Mouse (Mus musculus): ENCODE measurements around the gene Vps8.

Vps8 gene

GRCm38 (mm10) chr16:21404631-21405030 is 18.3 kb upstream of the Vps8 start:
- DNase-seq (ENCODE audit: low read depth, low spot score): no peak

GRCm38 (mm10) chr16:21405224-21405969 is 17.5 kb upstream of the Vps8 start:
- no peak for DNase-seq (ENCODE audit: low read depth, low spot score)

GRCm38 (mm10) chr16:21406136-21406535 is 16.8 kb upstream of the Vps8 start:
- DNase-seq (ENCODE audit: low read depth, low spot score): no peak

DNA sequence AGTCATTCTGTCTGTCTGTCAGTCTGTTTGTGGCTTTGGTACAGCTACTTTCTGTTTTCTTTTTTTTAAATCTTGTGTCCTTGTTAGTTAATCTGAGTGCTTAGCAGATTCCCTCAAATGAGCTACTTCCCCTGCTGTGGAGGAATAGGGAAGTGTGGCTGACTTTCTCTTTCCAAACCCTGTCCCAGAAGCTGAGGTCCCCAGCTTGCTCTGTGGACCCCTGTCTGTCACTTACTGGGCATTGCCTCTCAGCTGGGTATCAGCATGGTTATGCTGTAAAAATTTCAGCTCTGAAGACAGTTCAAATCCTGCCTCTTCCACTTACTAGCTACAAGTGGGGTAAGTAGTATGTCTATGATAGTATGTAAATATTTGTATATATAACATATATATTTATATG is 11.1 kb upstream of the Vps8 start:
- no peak for DNase-seq (ENCODE audit: low read depth, low spot score)

GRCm38 (mm10) chr16:21412593-21413047 is 10.3 kb upstream of the Vps8 start:
- no peak for DNase-seq (ENCODE audit: low read depth, low spot score)

- no peak for DNase-seq (ENCODE audit: low read depth, low spot score)
Measured at GRCm38 (mm10) chr16:21413819-21414218, 9.1 kb upstream of the Vps8 start.

DNA sequence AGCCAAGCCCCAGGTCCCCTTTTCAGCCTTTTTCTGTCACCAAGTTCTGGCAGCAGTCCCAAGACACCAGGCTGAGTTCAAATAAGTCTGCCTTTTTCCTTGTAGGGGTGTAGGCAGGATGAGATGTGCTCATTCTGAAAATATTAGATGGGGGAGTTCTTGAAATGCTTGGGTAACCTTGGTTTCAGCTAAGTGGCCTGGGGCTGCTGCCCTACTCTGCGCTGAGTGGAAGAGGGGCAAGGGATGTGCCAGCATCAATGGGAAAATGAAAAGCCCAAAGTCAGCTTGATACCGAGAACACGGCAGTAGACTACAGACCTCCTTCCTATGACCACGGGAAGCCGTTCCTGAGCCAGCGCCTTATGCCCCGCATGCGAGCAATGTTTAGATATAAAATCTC is 7.8 kb upstream of the Vps8 start:
- no peak for DNase-seq (ENCODE audit: low read depth, low spot score)

- no peak for DNase-seq (ENCODE audit: low read depth, low spot score)
Measured at GRCm38 (mm10) chr16:21418012-21418411, 4.9 kb upstream of the Vps8 start.

- DNase-seq (ENCODE audit: low read depth, low spot score): no peak
Measured at GRCm38 (mm10) chr16:21423546-21423910, 610 bp downstream of the Vps8 start.

DNA sequence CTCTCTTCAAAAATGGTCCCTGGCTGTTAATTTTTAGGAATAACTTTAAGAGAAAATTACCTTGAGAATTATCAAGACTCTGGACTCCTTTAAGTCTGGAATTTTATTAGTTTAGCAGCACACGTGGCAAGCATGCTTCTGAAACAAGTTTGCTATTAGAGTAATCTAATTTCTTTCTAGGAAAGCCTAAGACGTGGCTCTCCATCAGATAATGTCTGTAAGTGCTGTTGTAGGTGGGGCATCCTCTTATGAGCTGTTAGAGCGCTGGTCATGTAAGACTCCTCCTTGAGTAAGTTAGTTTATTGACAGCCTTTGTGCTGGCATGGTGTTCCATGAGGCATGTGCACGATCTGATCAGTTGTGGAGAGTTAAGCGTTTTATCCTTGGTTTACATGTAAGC is 5.2 kb downstream of the Vps8 start:
- DNase-seq (ENCODE audit: low read depth, low spot score): no peak

DNA sequence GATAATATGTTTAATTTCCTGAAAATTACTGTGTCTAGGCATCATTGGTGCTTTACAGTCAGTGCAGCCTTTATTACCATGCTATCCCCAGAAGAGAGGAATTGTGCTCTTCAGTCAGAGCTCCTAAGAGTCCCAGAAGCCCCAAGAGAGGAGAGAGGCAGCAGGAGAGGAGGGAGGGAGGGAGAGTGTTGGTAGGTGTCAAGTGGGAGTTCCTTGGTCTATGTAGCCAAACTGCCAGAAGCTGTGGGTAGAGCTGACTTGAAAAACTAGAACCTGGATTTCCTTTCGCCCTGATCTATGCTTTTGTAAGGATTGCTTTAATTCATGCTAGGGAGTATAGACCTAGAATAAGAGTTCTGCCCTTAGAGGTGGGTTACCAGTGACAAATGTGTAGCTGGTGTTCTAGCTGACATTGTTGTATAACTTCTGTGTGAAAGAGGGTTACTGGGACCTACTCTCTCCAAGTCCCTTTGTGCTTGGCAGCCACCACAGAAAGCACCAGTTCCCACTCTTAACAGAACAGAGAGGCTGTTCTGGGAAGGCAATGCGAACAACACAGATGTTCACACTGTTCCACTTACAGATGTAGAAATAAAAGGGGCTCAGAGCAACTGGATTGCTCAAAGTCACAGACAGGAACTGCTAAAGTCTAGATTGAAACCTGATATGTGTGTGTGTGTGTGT is 7.6 kb downstream of the Vps8 start:
- peak; percentile 82 for DNase-seq (ENCODE audit: low read depth, low spot score)

DNA sequence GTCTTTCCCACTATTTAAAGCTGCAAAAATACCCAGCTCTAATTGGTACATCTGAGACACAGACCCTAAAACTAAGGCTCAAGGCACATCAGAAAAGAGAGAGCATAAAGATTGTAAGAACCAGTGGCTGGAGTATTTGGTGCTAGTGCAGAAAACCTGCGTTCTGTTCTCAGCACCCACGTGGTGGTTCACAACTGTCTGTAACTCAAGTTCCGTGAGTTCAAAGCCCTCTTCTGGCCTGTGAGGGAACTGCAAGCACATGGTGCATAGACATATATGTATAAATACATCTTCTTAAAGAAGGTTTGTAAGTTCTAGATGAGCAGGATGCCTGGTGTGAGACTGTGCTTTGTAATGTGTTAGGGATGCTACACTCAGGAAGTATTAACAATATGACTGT is 8.7 kb downstream of the Vps8 start:
- DNase-seq (ENCODE audit: low read depth, low spot score): no peak

- no peak for DNase-seq (ENCODE audit: low read depth, low spot score)
Measured at GRCm38 (mm10) chr16:21433543-21433942, 10.6 kb downstream of the Vps8 start.

DNA sequence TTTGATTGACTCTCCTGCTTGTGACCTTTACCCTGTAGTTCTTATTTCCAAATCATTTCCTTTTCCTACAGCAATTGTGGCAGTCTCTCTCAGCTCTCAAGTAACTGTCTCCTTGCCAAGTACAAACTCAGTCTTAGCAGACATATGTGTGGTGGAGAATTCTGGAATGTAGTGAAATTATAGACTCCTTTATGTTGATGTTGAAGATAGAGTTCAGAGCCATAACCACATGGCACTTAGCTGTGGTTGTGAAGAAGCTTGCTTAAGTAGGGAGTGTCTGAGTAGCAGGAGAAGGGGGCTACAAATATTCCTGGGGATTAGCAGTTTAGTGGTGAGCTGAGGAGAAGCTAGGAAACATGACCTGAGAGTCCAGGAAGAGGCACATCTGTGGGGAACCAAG is 18.1 kb downstream of the Vps8 start:
- DNase-seq (ENCODE audit: low read depth, low spot score): no peak

GRCm38 (mm10) chr16:21445026-21445625 is 22.2 kb downstream of the Vps8 start:
- DNase-seq (ENCODE audit: low read depth, low spot score): no peak

- no peak for DNase-seq (ENCODE audit: low read depth, low spot score)
Measured at GRCm38 (mm10) chr16:21447447-21447846, 24.5 kb downstream of the Vps8 start.

DNA sequence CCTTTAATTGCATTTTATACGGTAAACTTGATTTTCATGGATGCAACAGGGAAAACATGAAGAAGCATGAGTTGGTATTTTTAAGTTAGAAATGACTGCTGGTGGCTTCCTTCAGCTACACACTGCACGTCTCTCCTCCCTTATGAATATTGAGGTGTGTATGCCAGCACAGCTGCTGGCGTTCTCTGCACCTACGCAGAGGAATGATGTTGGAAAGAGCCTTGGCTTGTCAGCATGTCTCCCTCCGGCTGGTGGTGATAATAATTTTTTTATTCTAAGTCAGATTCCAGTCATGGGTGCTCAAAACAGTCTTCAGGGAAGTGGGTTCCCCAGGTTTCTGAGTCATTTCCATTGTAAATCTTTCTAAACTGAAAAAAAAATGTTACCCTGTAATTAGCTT is 25.5 kb downstream of the Vps8 start:
- DNase-seq (ENCODE audit: low read depth, low spot score): peak; percentile 55

GRCm38 (mm10) chr16:21449890-21450289 is 27.0 kb downstream of the Vps8 start:
- DNase-seq (ENCODE audit: low read depth, low spot score): no peak

DNA sequence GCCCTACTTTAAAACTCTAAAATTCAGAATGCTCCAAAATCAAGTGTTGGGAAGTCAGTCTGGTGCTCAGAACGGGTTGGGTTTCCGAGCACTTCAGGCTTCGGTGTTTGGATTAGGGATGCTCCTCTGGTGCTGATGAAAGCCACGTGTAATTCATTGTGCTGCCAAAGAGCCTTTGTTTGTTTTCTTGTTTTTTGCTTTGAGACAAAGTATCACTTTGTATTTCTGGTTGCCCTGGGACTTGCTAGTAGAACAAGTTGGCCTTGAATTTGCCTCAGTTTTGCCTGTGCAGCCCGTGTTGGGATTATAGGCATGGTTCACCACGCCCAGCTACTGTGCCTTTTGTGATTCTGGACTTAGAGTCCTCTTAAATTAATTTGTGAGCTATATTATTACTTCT is 29.7 kb downstream of the Vps8 start:
- peak; percentile 52 for DNase-seq (ENCODE audit: low read depth, low spot score)

DNA sequence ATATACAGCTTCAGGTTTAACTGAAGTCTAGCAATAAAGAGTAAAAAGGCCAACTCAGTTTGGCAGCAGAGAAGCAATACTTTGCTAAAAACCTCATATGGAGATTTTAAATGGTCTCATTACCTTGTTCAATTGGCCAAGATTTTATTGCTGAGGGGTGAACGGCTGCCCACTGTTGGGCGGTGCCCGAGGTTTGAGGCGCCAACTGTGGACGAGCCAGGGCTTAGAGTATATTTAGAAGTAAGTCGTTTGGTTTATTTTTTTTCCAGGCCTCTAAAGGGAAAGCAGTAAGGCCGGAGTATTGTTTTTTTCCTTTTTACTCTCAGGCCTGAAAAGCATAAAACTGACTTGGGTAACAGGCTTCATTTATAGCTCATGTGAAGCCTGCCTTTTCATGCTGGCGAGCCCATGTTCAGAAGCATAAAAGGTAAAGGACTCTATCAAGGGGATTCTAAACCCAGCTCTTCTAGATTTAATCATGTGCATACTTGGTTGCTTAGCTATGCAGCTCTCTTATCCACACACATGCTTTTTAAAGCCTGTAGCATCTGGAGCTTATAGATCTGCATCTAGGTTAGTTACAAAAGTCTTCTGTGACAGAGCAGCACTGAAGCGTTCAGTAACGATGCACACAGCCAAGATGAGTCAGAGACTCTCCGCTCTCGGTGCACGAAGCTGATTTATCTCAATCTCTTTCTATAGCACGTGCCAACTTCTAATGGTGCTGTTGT is 34.9 kb downstream of the Vps8 start:
- DNase-seq (ENCODE audit: low read depth, low spot score): peak; percentile 86

- DNase-seq (ENCODE audit: low read depth, low spot score): no peak
Measured at GRCm38 (mm10) chr16:21465868-21466267, 43.0 kb downstream of the Vps8 start.

GRCm38 (mm10) chr16:21470416-21470815 is 47.5 kb downstream of the Vps8 start:
- no peak for DNase-seq (ENCODE audit: low read depth, low spot score)
